Mouse (Mus musculus) midbrain, embryonic 10.5 days (tissue): ENCODE results near the gene Naa10. TPM values are rescaled to one million over a fixed set of nuclear protein-coding genes. Genes with fewer than 3 reads are reported as not detected.

Experiments used
- DNase-seq: peaks from one replicate; pipeline ENCODE4 v3.0.0-alpha.2; 2017; ENCODE audit warnings: low spot score
- H3K27ac ChIP-seq: fragments of 300-500 bp; sonication (generic); replicated peaks from 2 replicates; pipeline ENCODE4 v1.5.1; 2016; ENCODE audit warnings: mild to moderate bottlenecking
- H3K27me3 ChIP-seq: fragments of 300-500 bp; sonication (generic); 2 replicates; pipeline ENCODE4 v1.6.1; 2016; ENCODE audit warnings: low read depth, mild to moderate bottlenecking; ENCODE audit not compliant: poor library complexity, severe bottlenecking
- H3K36me3 ChIP-seq: fragments of 300-500 bp; sonication (generic); 2 replicates; pipeline ENCODE4 v1.6.1; 2016; ENCODE audit warnings: mild to moderate bottlenecking, moderate library complexity
- H3K4me1 ChIP-seq: fragments of 300-500 bp; sonication (generic); 2 replicates; pipeline ENCODE4 v1.6.1; 2016
- H3K4me3 ChIP-seq: fragments of 300-500 bp; sonication (generic); 2 replicates; pipeline ENCODE4 v1.5.1; 2016; ENCODE audit warnings: mild to moderate bottlenecking, moderate library complexity
- H3K9me3 ChIP-seq: fragments of 300-500 bp; sonication (generic); replicated peaks from 2 replicates; pipeline ENCODE4 v1.6.1; 2016; ENCODE audit warnings: mild to moderate bottlenecking
- WGBS: fragments of 180-500 bp; shearing (Covaris S2); methylation state at CpG from one replicate; pipeline ENCODE4 v1.1.7; 2016; 5-methylcytosine and 5-hydroxymethylcytosine counted together
- polyA plus RNA-seq: library from polyadenylated mRNA; unstranded; fragments of >200 nt; fragmentation: Nextera tagmentation; extraction: Ambion mirVana; gene quantifications from 2 replicates; pipeline ENCODE4 v1.2.1, GENCODE M21; 2016

The Naa10 gene
- polyA plus RNA-seq, 1 experiment from 2014 or later: 159 TPM

DNA sequence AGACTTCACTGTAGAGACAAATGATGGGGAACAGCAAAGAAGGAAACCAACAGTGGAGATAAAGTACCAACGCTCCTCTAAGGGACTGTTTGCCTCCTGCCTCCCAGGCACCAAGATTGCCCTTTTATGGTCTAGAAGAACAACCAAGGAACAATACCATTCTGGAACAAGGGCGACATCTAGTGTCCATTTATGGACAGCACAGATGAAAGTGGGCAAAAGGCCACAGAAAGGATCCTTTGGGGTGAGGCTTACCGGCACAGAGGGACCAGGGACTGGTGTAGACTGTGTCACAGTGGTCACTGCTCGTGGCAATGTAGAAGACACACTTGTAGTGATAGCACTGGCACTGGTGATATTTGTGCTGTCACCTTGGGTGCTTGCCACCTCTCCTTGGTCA, 26.9 kb upstream of the Naa10 start:
- no peak overlapping the region for H3K27ac ChIP-seq
- H3K4me3 ChIP-seq: no peak overlapping the region
- peak; percentile 49 for DNase-seq
- H3K27me3 ChIP-seq: no peaks in the 10 kb centered on the region
- 41% methylated on average over 4 of the region's 4 CpGs for WGBS
- no peaks in the 10 kb centered on the region for H3K9me3 ChIP-seq
- peaks cover 100% of the 10 kb centered on the region for H3K36me3 ChIP-seq
- H3K4me1 ChIP-seq: no peaks in the 10 kb centered on the region

DNA sequence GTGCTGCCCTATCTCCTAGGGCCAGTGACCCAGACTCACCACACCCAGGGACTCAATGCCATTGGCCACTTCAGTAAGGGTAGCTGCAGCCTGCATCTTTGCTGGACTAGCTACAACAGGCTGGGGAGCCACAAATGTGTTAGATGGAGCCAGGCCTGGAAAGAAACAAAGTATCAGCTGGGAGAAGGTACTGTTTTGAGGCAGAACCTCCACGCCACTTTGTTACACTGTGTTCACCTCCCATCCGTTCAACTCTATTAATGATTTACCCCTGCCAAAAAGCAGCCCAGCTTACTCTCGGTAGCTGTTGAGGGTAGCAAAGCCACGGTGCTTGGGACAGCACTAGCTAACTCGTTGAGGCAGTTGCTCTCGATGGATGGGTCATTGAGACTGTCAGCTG, 25.2 kb upstream of the Naa10 start:
- WGBS: 84% methylated on average over 6 of the region's 6 CpGs
- no peak for DNase-seq
- Histone ChIP-seq H3K27ac (no peak overlapping the region), H3K9me3 (no peaks in the 10 kb centered on the region), H3K27me3 (no peaks in the 10 kb centered on the region), H3K36me3 (peaks cover 100% of the 10 kb centered on the region), H3K4me1 (no peaks in the 10 kb centered on the region), H3K4me3 (no peak overlapping the region)

DNA sequence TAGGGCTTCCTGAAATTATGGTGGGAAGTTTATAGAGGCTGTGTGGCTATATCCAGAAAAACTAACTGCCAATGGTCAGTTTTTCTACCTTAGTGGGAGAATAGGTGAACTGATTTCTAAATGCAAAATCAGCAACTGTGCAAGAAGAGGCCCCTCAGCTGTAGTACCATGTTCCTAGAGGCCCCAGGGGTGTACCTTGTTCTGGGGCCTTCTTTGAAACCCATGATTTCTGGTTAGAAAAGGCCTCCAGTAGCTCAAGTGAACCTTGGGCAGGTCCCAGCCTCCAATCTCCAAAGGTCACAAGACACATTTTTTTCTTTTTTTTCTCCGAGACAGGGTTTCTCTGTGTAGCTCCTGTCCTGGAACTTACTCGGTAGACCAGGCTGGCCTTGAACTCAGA, 20.6 kb upstream of the Naa10 start:
- Histone ChIP-seq H3K4me1 (no peaks in the 10 kb centered on the region), H3K36me3 (peaks cover 62% of the 10 kb centered on the region), H3K4me3 (no peak overlapping the region), H3K9me3 (no peaks in the 10 kb centered on the region), H3K27me3 (no peaks in the 10 kb centered on the region), H3K27ac (no peak overlapping the region)
- 83% methylated on average over 2 of the region's 2 CpGs for WGBS
- no peak for DNase-seq

DNA sequence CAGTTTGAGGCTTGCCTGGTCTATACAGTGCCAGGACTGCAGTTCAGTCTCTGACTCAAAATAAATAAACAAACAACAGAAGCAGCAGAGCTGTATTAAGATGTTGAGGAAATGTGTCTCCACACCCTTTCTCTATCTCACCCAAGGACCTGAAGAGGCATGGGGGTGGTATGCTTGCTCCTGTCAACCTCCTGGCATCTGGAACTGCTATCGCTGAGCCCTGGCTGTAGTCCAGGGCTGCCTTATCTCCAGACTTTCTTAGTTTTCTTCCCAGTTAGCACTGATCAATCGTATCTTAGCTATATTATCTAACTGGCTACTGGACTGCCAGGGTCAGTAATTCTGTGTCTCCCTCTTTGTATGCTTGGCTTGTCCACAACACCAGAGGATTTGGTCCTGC, 20.1 kb upstream of the Naa10 start:
- Histone ChIP-seq H3K9me3 (no peaks in the 10 kb centered on the region), H3K27me3 (no peaks in the 10 kb centered on the region), H3K4me1 (no peaks in the 10 kb centered on the region), H3K27ac (no peak overlapping the region), H3K36me3 (peaks cover 58% of the 10 kb centered on the region), H3K4me3 (no peak overlapping the region)
- DNase-seq: no peak
- 96% methylated on average over 2 of the region's 2 CpGs for WGBS

DNA sequence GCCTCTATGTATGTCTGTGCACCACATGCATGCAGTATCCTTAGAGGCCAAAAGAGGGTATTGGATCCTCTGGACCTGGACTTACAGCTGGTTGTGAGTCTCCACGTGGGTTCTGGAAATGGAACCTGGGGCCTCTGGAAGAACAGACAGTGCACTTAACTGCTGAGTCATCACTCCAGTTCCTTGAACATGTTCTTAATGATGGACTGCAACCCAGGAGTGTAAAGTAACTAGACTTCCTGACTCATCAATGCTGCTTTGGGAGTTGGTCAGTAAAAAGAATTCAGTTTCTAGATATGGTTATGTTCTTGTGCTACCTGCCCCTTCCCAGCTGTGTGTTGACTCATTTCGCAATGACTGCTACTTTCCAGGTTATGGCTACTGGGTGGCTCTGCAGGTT, 10.1 kb upstream of the Naa10 start:
- no peaks in the 10 kb centered on the region for H3K27me3 ChIP-seq
- no peak for DNase-seq
- peaks cover 3% of the 10 kb centered on the region; the same call in 1 of the 2 replicates for H3K4me1 ChIP-seq
- whole genome bisulfite sequencing: 85% methylated on average over 2 of the region's 2 CpGs
- no peaks in the 10 kb centered on the region for H3K9me3 ChIP-seq
- no peak overlapping the region for H3K27ac ChIP-seq
- no peak overlapping the region for H3K4me3 ChIP-seq
- no peaks in the 10 kb centered on the region for H3K36me3 ChIP-seq

DNA sequence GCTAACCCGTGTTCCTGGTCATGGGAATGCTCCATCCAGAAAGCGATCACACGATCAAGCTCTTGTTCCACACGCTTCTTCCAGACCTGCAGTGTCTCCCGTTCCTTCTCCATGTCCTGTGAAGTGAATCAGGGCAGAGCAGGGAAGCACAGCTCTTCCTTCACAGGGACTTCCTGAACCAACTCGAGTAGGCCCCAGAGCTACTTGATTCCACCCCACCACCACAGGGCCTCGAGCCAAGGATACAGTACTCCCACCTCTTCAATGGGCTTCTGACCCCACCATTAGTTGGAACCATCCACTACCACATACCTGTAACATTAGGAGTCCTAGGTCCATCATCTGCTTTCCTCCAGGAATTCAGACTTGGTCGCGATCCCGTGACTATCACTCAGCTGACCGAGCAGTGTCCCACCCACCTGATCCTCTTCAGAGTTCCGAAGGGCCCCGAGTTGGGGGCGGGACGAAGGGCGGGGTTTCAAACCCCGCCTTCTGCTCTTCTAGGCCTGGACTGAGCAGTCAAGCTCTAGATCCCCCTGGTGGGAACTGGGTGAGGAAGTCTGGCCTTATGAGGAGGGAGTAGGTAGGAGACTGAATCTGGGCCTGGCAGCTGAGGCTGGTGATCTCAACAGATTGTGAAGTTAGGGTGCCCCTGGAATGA, 8.8 kb upstream of the Naa10 start, which contains the start of gene Renbp:
Gene Renbp, minus strand, starts transcription at position 449 of the 661 bp plus-strand sequence.
- Histone ChIP-seq H3K27ac (no peak within 1 kb of the TSS), H3K4me3 (peak within 1 kb of the TSS; percentile 29), H3K36me3 (no peaks in the 10 kb centered on the region), H3K27me3 (no peaks in the 10 kb centered on the region), H3K9me3 (no peaks in the 10 kb centered on the region), H3K4me1 (peaks cover 3% of the 10 kb centered on the region; the same call in 1 of the 2 replicates)
- DNase-seq: peak; percentile 46
- WGBS: 33% methylated on average over 17 of the region's 17 CpGs

DNA sequence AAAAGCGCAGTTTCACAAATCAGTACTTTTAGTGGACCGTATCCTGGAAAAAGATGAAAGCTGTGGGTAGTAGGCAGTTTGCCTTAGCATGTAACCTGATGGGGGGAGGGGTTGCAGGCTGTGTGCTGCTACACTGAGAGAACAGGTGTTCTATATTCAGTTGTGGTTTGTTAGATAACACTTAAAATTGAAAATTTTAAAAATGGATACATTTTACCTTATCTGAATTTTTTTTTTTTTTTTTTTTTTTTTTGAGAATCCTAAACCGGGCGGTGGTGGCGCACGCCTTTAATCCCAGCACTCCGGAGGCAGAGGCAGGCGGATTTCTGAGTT, 772 bp upstream of the Naa10 start:
- Histone ChIP-seq H3K4me1 (peaks cover 7% of the 10 kb centered on the region), H3K9me3 (no peaks in the 10 kb centered on the region; the same call in 1 of the 2 replicates), H3K27me3 (no peaks in the 10 kb centered on the region), H3K27ac (peak overlapping the region; percentile 88), H3K36me3 (peaks cover 27% of the 10 kb centered on the region), H3K4me3 (peak overlapping the region; percentile 66)
- 74% methylated on average over 8 of the region's 8 CpGs for WGBS
- no peak for DNase-seq

DNA sequence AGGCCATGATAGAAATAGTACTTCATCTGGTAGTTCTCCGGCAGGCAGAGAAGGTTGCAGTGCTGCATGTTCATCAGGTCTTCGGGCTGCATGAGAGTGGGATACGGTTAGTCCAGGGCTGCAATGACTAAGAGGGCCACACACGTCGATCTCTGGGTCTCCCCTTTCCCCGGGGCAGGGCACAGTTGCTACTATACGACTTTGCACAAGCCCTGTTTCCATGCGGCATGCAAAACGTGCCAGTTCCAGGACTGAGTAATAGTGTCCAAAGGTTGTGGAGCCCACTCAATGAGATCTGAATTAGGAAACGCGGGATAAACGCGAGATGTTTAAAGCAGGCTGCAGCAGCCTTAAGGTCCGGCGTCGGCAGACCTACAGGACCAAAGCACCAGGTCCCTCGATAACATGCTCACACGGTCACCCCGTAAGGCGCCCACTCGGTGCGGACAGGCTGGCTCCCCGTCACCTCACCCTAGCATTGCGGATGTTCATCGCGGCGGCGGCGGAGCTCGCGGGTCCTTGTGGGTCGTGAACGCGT, 390 bp downstream of the Naa10 start:
- H3K27me3 ChIP-seq: no peaks in the 10 kb centered on the region
- H3K27ac ChIP-seq: peak overlapping the region; percentile 88
- no peak for DNase-seq
- WGBS: 16% methylated on average over 34 of the region's 34 CpGs
- H3K9me3 ChIP-seq: no peaks in the 10 kb centered on the region; the same call in 1 of the 2 replicates
- H3K4me3 ChIP-seq: peak overlapping the region; percentile 66
- peaks cover 7% of the 10 kb centered on the region for H3K4me1 ChIP-seq
- H3K36me3 ChIP-seq: peaks cover 36% of the 10 kb centered on the region

DNA sequence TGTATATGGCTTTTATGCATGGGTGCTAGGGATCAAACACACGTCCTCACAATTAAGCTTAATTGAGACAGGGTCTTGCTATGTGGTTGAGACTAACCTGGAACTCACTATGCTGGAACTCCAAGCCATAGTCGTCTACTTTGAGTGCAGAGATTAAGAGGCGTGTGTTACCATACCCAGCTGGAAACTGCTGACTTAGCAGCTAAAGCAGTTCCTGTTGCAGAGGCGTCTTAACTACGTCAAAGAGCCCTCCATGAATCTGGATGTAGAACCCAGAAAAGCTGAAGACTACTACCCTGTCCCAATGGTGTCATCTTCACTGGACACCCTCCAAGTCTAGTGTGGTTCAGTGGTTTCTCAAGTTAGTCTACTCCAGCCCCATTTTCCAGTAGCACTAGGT, 3.1 kb downstream of the Naa10 start:
- peaks cover 36% of the 10 kb centered on the region for H3K36me3 ChIP-seq
- no peaks in the 10 kb centered on the region for H3K27me3 ChIP-seq
- H3K27ac ChIP-seq: no peak overlapping the region
- 86% methylated on average over 5 of the region's 5 CpGs for WGBS
- no peaks in the 10 kb centered on the region; the same call in 1 of the 2 replicates for H3K9me3 ChIP-seq
- no peak overlapping the region for H3K4me3 ChIP-seq
- H3K4me1 ChIP-seq: peaks cover 11% of the 10 kb centered on the region
- DNase-seq: no peak

DNA sequence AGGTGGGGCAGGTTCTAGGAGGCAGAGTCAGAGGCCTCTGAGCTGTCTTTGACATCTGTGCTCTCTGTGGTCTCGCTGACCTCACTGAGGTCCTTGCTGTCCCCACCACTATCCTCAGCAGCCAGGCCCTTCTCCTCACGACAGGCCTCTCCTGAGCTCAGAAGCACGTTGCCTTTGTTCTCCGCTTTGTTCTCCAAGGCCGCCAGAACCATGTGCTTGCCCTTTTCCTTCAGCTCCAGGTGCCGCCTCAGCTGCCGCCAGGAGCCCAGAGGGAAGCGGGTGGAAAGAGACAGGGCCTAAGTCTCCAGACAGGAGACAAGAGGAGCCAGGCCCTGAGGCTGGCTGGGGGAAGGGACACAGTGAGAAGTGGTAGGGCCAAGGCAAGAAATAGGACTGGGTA, 4.8 kb downstream of the Naa10 start:
- 82% methylated on average over 8 of the region's 8 CpGs for whole genome bisulfite sequencing
- Histone ChIP-seq H3K27ac (no peak overlapping the region), H3K4me1 (peaks cover 11% of the 10 kb centered on the region), H3K27me3 (no peaks in the 10 kb centered on the region), H3K4me3 (no peak overlapping the region), H3K36me3 (peaks cover 36% of the 10 kb centered on the region), H3K9me3 (no peaks in the 10 kb centered on the region; the same call in 1 of the 2 replicates)
- DNase-seq: no peak

DNA sequence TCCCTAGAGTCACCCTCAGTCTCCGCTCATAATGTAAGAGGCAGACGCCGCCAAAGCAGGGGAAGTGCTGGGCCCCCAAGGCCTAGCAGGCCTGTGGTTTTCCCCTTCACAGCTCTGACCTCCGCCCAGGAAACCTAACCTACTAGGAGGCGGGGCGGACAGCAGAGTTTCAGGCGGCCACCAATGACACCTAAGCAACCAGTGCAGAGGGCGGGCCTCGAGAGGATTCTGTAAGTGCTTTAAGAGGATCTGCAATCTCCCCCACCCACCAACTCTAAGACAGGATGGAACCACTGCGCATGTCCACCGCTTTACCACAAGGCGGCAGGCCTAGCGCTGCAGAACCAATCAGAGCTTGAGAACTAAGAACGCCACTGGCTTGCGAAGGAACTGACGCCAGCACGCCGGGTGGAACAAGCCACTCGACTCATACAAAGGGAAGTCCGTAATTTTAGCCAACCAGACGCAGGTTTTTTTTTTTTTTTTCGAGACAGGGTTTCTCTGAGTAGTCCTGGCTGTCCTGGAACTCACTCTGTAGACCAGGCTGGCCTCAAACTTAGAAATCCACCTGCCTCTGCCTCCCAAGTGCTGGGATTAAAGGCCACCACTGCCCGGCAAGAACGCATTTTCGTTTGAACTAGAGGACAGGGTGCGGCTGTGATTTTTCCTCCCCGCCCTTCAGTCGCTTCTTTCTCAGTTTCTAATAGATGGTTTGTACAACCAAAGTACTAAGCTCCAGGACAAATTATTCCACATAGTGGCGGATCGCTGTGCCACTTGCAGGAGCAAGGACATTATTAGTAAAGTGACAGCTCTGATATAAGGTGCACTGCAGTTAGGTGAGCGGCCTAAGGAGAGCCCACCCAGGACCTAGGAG, 6.7 kb downstream of the Naa10 start:
- H3K9me3 ChIP-seq: no peaks in the 10 kb centered on the region
- peak overlapping the region; percentile 73 for H3K27ac ChIP-seq
- peak overlapping the region; percentile 41 for H3K4me3 ChIP-seq
- WGBS: 31% methylated on average over 31 of the region's 31 CpGs
- DNase-seq: peak; percentile 89
- peaks cover 10% of the 10 kb centered on the region for H3K4me1 ChIP-seq
- peaks cover 35% of the 10 kb centered on the region for H3K36me3 ChIP-seq
- H3K27me3 ChIP-seq: peaks cover 7% of the 10 kb centered on the region

DNA sequence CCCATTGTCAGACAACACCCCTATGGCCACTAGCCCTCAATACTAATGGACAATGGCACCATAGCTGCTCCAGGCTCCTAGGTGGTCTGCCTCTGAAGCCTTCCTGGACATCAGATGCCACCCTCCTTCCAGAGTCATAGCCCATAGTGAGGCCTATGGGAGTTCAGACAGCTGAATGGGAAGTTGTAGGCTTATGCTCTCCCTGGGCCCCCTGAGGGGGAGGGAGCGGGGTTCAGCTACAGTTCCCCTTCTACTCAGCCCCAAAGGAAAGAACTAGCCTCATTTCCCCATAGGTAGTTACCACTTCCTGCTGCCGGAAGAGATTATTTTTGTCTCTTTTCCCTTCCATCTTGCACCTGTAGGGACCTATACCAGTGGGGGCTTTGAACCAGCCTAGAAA, 10.2 kb downstream of the Naa10 start:
- Histone ChIP-seq H3K27ac (no peak overlapping the region), H3K36me3 (peaks cover under 1% of the 10 kb centered on the region; the same call in 1 of the 2 replicates), H3K9me3 (no peaks in the 10 kb centered on the region), H3K27me3 (peaks cover 7% of the 10 kb centered on the region), H3K4me1 (peaks cover 10% of the 10 kb centered on the region), H3K4me3 (no peak overlapping the region)
- 90% methylated on average over 2 of the region's 2 CpGs for WGBS
- no peak for DNase-seq

DNA sequence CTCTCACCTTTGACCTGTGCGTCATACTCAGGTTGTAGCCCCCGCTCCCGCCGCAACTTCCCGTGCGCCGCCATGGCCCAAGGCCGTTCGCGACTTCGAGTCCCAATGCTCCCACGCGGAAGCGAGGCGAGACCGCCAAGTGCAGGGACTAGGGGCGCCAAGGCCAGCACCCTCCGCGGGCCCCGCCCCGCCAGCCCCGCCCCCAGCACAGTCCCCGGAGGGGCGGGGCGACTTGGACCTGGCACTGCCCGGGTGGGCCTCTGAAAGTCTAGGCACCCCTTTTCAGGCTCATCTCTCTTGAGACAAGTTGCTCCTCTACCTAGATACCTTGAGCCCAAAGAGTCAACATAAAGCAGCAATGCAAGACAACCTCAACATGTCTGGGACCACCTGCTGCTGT, 10.6 kb downstream of the Naa10 start:
- peak; percentile 16 for DNase-seq
- 10% methylated on average over 26 of the region's 26 CpGs for WGBS

More for the DNA sequence above, 10.6 kb downstream of the Naa10 start:
- peak overlapping the region; percentile 40 for H3K4me3 ChIP-seq
- no peak overlapping the region; the same call in 1 of the 2 replicates for H3K27ac ChIP-seq
- peaks cover 7% of the 10 kb centered on the region for H3K27me3 ChIP-seq
- H3K36me3 ChIP-seq: no peaks in the 10 kb centered on the region
- H3K9me3 ChIP-seq: no peaks in the 10 kb centered on the region
- H3K4me1 ChIP-seq: peaks cover 10% of the 10 kb centered on the region
